Mouse (Mus musculus) T-helper 2 cell (primary cell): Measurements from ENCODE around the gene Slc35b1.

Experiments used
- in situ Hi-C: fragments of 300-600 bp; cut with MboI, MseI; formaldehyde crosslinking; loops from one replicate; pipeline ENCODE4 v1.15.1; 2025; ENCODE audit warnings: high pct_unique_total_duplicates

Slc35b1 gene

GRCm38 (mm10) chr11:95366280-95366897 lies 18.1 kb upstream of the Slc35b1 start:
- in situ Hi-C loops = no loop called here

- in situ Hi-C loops = no loop called here
Observed at GRCm38 (mm10) chr11:95367011-95367735, 17.3 kb upstream of the Slc35b1 start.

GRCm38 (mm10) chr11:95368231-95368823 lies 16.2 kb upstream of the Slc35b1 start:
- in situ Hi-C loops = no loop called here

- in situ Hi-C loops = no loop called here
Observed at GRCm38 (mm10) chr11:95368871-95369270, 15.6 kb upstream of the Slc35b1 start.

GRCm38 (mm10) chr11:95369964-95370890 lies 14.3 kb upstream of the Slc35b1 start:
- in situ Hi-C loops = no loop called here

- in situ Hi-C loops = no loop called here
Observed at GRCm38 (mm10) chr11:95371182-95371581, 13.3 kb upstream of the Slc35b1 start.

- in situ Hi-C loops = no loop called here
Observed at GRCm38 (mm10) chr11:95378926-95379325, 5.6 kb upstream of the Slc35b1 start.

GRCm38 (mm10) chr11:95379552-95379951 lies 4.9 kb upstream of the Slc35b1 start:
- in situ Hi-C loops = no loop called here

- in situ Hi-C loops = no loop called here
Observed at GRCm38 (mm10) chr11:95380711-95381110, 3.8 kb upstream of the Slc35b1 start.

GRCm38 (mm10) chr11:95381146-95381545 lies 3.3 kb upstream of the Slc35b1 start:
- in situ Hi-C loops = no loop called here

GRCm38 (mm10) chr11:95383331-95383986 lies 1.0 kb upstream of the Slc35b1 start:
- in situ Hi-C loops = no loop called here

GRCm38 (mm10) chr11:95384004-95384318 lies 531 bp upstream of the Slc35b1 start:
- in situ Hi-C loops = no loop called here

- in situ Hi-C loops = loop anchor here (5.0 kb wide), 1 partner anchor 47 kb away; no protein-coding TSS in a partner anchor
Observed at GRCm38 (mm10) chr11:95384973-95385320, 455 bp downstream of the Slc35b1 start.

GRCm38 (mm10) chr11:95387354-95387753 lies 2.9 kb downstream of the Slc35b1 start:
- in situ Hi-C loops = loop anchor here (5.0 kb wide), 1 partner anchor 45 kb away; no protein-coding TSS in a partner anchor

- in situ Hi-C loops = loop anchor here (5.0 kb wide), 1 partner anchor 43 kb away; no protein-coding TSS in a partner anchor
Observed at GRCm38 (mm10) chr11:95389006-95389405, 4.5 kb downstream of the Slc35b1 start.

GRCm38 (mm10) chr11:95390420-95390819 lies 5.9 kb downstream of the Slc35b1 start:
- in situ Hi-C loops = no loop called here

GRCm38 (mm10) chr11:95391201-95391600 lies 6.7 kb downstream of the Slc35b1 start:
- in situ Hi-C loops = no loop called here

- in situ Hi-C loops = no loop called here
Observed at GRCm38 (mm10) chr11:95391743-95392142, 7.3 kb downstream of the Slc35b1 start.

- in situ Hi-C loops = no loop called here
Observed at GRCm38 (mm10) chr11:95392223-95392667, 7.8 kb downstream of the Slc35b1 start.

GRCm38 (mm10) chr11:95392708-95393499 lies 8.4 kb downstream of the Slc35b1 start:
- in situ Hi-C loops = no loop called here

GRCm38 (mm10) chr11:95393500-95393816 lies 9.0 kb downstream of the Slc35b1 start:
- in situ Hi-C loops = no loop called here
